Mouse (Mus musculus) ovary, postnatal 14 days (tissue): ENCODE measurements at regions not wholly inside any gene's neighbourhood (a gene's known extent, or its start where the extent isn't known, plus 50 kb on each side); places are given as distances from the start of the nearest gene placed in this dataset.
"Not testable (repeated sequence)": the region's sequence is repeated elsewhere in the genome, so short reads cannot be mapped to it uniquely, and the experiment has no call there.

Source experiments
- DNase-seq: peaks from one replicate; pipeline ENCODE4 v3.0.0; 2022; ENCODE audit warnings: low spot score

GRCm38 (mm10) chr6:41225382-41225781, 76.7 kb upstream of the Try4 start:
- DNase-seq, result no peak

DNA sequence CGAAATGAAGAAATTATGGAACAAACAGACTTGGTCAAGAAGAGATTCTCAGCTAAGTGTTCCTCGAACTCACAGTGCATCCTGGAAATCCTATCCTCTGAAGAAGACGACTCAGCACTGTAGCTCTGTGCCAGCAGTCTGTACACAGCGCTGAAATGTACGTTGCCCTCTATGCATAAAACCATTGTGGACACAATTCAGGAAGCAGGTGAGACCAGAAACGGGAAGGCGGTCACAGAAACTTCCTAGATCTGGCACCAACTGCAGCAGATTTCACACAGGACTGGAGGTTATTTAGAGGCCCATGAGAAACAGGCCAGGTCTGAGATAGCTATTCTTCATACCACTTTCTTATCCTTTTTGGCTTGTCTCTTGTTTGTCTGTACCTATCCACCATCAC, 83.7 kb upstream of the Try4 start:
- no peak for DNase-seq

- DNase-seq, result no peak
Measured at GRCm38 (mm10) chr6:41215857-41216256, 86.2 kb upstream of the Try4 start.

DNA sequence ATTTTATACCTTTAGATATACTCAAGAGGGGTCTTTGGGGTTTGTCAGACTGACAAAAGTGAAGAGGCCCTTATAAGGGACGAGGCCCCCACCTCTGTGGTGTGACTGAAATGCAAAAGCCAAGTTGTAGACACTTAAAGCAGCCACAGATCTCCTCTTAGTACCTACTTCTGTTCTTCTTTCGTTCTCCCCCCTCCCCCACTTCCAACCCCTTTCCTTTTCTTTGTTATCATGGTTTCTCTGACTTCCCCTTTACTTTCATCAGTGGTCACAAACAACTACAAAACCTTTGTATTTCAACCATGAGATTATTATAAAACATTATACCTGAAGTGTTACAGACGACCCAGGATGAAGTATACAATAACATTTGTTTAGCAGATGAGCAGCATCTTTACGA, 96.2 kb upstream of the Try4 start:
- no peak for DNase-seq

DNA sequence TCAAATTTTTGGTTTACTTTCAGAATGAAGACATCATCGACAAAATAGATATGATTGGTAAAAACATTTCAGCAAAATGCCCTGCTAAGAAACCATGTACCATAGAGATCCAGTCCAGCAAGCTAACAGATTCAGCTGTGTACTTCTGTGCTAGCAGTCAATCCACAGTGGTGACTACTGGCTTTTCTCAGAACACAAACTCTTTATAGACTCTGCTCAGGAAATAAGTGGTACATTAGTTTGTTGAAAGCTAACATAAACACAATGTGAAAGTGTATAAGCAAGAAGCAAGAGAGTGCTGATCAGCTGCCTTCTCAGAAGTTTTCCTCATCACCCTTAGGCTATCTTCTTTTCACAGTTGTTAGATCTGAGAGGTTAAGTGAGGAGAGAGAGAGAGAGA, 99.2 kb upstream of the Try4 start:
- no peak for DNase-seq

- DNase-seq, result no peak
Measured at GRCm38 (mm10) chr6:41202302-41202701, 99.8 kb upstream of the Try4 start.

GRCm38 (mm10) chr6:41194464-41194863, 107.6 kb upstream of the Try4 start:
- DNase-seq, result no peak

DNA sequence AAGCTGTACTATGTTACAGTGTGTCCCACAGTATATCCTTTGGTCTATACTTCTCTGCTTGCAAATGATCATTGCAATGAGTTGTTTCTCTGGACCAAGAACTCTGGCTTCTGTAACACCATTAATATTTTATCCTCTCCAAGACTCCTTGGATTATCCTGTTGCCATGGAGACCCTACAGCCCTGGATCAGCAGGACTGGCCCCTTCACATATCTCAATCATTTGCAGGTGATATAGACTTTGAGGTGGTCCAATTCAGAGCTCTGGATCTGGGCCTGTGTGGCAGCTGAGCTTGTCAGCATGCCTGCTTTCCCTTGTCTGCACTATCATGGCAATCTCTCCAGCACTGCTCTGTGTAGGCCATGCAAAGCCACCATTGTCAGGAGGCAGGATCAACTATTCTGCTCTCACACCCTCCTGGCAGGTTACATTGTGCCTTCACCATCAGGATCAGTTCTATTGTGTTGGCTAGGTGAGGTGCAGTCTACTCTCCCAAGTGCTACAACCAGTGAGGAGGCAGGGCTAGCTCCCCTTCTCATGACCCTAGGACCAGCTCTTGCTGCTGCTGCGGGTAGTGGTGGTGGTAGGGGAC, 110.2 kb upstream of the Try4 start:
- DNase-seq, result no peak

DNA sequence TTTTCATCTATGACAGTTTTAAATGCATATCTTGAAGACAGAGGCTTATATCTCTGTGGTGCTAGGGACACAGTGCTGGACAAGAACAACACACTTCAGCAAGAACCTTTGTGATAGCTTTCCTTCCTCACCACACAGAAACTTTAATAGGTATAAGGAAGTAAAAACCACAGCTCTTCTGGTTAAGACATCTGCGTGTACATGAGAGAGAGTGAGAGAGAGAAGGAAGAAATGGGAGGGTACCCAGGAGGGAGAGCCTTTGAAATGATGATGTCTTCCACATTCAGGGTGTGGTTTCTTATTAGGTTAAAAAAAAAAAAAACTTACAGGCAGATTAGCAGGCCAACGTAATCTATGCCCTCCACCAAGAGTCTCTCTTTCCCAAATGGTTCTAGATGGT, 113.2 kb upstream of the Try4 start:
- no peak for DNase-seq

DNA sequence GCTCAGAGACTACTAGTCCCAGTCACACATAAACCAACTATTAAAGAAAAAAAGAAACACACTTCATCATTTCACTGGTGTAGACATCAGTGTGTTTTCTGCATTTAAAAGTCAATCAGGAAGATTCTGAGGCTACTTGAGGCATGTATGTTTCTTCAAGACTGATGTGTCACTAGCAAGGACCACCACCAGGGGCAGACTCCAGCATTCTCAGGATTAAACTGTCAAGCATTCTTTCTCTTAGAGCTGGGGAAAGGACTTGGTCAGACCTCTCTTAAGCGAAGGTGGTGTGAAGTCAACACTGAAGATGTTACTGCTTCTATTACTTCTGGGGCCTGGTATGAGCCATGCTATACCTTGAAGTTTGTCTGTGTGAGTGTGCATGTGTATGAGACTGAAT, 114.1 kb upstream of the Try4 start:
- DNase-seq, result no peak

- DNase-seq, result no peak
Measured at GRCm38 (mm10) chr6:41178896-41179295, 123.2 kb upstream of the Try4 start.

DNA sequence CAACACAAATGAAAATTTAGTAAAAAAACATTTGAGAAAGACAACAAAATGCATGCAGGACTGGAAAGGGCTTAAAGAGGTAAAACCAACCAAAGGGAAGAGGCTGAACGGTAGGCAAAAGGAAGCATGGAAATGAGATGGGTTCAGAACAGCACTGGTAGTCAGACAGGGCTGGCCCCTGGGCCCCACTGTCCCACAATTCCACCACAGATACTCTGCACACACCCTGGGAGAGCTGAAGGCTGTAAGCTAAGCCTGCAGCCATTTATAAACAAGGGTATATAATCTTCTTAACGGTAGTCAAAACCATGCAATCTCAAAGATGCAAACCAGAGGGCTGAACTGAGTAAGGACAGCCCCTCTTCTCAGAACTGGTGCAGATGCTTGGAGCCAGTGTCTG, 124.0 kb upstream of the Try4 start:
- no peak for DNase-seq

GRCm38 (mm10) chr6:41177152-41177551, 124.9 kb upstream of the Try4 start:
- DNase-seq, result no peak

DNA sequence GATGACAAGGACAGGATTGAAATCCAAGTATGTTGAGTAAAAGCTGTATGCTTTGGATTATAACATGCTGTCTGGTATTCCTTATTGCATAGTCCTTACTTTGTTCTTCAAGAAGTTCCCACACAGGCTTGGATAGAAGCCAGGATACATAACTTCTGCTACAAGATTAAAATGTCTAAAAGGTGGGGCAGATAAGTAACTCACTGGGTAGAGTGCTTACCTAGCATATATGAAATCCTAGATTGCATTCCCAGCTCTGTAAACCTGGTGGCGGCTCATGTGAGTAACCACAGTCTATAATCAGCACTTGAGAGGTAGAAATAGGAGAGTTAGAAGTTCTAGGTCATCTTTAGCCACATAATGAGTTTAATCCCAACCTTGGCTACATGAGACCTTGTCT, 126.0 kb upstream of the Try4 start:
- DNase-seq, result no peak

DNA sequence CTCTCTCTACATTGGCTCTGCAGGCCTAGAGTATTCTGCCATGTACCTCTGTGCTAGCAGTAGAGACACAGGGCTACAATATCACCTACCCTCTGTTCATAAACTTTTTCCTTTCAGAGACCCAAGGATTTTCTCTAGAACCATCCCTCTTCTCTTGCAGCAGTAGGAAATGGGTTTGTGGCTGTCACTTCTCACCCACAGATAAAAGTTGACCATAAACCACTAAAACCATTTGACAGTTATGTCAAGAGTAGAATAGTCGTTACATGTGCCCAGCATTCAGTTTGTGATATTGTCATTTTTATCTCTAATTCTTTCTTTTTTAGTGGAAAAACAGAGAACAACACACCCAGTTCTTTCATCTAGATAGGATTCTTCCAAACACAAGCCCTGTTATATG, 128.2 kb upstream of the 2210010C04Rik start:
- no peak for DNase-seq

- DNase-seq, result no peak
Measured at GRCm38 (mm10) chr6:41161693-41162092, 126.4 kb upstream of the 2210010C04Rik start.

- DNase-seq, result no peak
Measured at GRCm38 (mm10) chr6:41152101-41152500, 116.8 kb upstream of the 2210010C04Rik start.

DNA sequence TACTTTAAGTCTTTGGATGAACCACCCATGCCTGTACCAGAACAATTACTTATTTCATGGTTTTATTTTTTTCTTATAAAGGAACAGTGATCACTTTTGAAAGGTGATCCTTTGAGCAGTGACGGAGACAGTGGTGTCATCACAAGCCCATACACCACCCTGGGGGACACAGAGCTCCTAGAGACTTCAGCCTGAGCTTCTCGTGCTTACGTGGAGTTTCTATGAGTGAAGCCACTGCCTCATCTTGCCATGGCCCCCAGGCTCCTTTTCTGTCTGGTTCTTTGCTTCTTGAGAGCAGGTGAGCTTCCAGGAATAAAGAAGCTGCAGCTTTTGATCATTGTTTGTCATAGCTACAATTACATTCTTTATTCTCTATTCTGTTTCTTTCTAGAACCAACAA, 116.2 kb upstream of the 2210010C04Rik start:
- DNase-seq, result no peak

DNA sequence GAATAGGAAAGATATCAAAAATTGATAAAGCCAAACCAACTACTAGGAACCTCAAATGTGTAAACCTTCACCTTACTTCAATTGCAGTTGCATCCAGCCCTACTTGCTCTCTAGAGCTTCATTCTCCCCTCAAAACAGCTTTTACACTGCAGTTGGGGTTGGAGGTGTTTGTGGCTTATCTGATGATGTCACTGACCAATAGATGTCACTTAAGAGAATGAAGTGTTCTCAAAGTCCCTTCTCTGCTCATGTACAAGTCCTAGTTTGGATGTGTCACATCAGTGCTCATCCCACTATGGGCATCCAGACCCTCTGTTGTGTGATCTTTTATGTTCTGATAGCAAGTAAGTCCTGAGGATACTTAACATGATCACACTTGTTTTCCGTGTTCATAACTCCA, 105.6 kb upstream of the 2210010C04Rik start:
- DNase-seq, result no peak

- not testable (repeated sequence) for DNase-seq
Measured at GRCm38 (mm10) chr6:41137401-41137777, 102.1 kb upstream of the 2210010C04Rik start.

- DNase-seq, result peak; percentile 20
Measured at GRCm38 (mm10) chr6:41136717-41137400, 101.5 kb upstream of the 2210010C04Rik start.

DNA sequence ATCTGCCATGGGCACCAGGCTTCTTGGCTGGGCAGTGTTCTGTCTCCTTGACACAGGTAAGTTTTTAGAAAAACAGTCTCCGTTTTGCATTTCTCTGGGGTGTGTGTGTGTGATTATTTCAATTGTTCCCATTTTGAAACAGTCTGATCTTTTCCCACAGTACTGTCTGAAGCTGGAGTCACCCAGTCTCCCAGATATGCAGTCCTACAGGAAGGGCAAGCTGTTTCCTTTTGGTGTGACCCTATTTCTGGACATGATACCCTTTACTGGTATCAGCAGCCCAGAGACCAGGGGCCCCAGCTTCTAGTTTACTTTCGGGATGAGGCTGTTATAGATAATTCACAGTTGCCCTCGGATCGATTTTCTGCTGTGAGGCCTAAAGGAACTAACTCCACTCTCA, 99.9 kb upstream of the 2210010C04Rik start:
- DNase-seq, result no peak

DNA sequence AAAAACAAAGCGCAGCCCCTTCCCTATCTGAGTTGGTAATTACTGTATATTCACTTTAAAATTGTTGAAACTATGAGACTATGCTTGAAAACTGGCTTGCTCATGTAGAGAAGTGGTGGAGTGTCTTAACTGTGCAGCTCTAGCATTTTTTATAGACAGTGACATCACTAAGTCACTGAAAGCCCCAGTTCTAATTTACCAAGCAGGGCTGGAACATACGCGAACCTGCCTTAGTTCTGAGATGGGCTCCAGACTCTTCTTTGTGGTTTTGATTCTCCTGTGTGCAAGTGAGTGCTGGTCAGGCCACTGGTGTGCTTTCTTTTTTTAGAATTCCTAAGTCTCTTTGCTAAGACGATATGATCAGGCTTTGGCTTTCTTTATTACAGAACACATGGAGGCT, 94.6 kb upstream of the 2210010C04Rik start:
- no peak for DNase-seq

GRCm38 (mm10) chr6:41127816-41128215, 92.5 kb upstream of the 2210010C04Rik start:
- no peak for DNase-seq
